Mouse (Mus musculus) v-Abl transformed pro-B cells (cell line): ENCODE measurements around the gene Rspo3.

Experiments
- in situ Hi-C, 2 experiments: fragments of 400-800 bp; cut with MboI; formaldehyde crosslinking; loops; one replicate each; pipeline ENCODE4 v1.15.1; 2025; ENCODE audit not compliant: unreplicated experiment in 2 of 2

Rspo3 gene

DNA sequence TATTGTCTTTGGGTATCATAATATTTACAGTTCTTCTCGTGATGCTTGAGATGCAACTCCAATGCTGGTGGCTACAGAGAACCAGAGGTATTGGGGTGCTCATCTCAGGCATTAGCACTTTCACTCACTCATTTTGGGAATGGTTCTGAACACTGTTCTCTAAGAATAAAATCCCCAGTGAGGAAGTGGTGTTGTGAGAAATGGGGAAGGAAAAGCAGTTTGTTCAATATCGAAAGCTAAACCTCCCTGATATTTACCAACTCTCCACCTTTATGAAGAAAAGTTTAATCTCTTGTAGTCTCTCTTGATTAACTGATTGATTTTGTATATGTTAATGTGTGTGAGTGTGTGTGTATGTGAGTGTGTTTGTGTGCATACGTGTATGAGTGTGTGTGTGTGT lies 90.6 kb downstream of the Rspo3 start:
- in situ Hi-C loops: no loop called here

DNA sequence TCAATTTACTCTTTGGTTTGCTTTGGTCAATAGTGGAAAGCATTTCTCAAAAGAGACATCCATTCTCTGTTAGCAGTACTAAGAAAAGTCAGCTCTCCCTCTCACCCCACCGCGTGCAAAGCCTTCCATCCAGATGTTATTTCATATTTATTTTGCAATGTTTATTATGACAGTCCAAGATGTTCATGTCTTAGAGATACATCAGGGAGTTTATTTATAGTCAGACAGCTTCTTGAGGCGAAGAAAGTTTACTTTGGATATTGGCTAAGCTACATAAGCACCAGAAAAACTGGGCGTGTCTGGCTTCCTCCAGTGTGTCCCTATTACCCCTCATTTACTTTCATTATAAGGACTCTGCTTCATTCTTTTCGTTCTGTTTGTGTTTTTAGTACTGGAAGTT lies 94.4 kb downstream of the Rspo3 start:
- in situ Hi-C loops: no loop called here

DNA sequence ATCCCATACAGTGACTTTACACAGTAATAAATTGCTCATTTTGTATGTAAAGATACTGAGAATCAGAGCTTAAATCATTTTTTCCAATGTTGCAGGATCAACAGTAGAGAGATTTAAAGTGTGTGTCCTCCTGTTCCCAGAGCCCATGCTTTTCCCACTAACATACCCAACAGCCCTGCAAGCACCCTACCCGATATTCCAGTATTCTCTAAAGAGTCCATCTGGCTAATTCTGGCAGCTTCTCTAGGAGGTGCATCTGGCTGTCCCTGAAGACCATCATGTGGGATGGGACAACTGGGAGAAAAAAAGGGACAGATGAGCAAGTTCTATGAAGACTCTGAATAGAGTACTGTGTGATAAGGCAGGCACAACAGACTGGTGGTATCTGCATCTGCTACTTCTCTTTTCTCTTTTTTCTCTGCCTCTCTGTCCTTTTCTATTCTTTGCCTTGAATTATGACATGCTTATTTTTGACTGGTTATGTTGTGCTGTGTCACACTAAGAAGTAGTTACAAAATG lies 102.7 kb downstream of the Rspo3 start:
- in situ Hi-C loops: no loop called here

DNA sequence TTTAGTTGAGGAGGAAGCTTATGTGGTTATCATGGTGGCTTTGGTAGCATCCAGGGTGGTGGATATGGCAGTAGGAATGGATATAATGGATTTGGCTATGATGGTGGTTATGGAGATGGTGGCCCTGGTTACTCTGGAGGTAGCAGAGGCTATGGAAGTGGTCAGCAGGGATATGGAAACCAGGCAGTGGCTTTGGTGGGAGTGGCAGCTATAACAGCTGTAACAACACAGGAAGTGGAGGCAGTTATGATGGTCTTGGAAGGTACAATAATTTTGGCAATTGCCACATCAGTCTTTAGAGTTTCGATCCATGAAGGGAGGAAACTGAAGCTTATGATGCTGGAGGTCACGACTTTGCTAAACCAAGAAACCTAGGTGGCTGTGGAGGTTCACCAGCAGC lies 109.0 kb downstream of the Rspo3 start:
- in situ Hi-C loops: no loop called here

DNA sequence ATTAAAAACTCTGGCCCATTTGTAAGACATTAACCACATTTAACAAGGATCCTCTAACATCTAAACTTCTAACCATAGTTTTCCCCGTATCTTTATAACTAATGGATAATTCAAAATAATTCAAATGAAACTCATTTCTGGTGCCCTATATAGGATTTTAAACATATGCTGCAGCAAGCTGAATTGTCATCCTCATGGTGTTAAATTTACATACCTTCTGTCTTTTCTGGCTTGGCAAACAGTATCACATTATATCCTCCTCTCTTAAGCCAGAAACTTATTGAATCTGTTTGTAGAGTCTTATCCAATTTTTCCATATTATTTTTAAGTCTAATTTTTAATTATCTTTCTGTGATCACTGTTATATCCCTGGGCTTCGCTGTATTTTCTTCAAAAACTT lies 111.1 kb downstream of the Rspo3 start:
- in situ Hi-C loops: no loop called here

DNA sequence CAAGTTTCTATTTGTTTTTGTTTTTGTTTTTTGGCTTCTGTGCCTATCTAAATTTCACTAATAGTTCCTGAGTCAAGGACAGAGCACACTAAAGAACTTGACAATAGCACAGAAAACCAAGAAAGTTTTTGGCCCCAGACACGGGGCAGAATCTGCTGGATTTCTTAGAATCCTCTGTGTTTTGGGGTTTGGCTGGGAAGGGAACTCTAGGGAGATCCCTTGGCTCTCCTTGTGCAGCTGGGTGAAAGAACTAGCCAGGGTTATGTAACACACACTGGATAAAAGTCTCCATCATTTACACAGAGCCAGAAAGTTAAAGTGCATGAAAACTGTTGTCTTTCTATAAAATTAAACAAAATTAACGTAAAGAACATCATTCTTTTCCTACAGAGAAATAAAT lies 121.3 kb downstream of the Rspo3 start:
- in situ Hi-C loops: no loop called here

DNA sequence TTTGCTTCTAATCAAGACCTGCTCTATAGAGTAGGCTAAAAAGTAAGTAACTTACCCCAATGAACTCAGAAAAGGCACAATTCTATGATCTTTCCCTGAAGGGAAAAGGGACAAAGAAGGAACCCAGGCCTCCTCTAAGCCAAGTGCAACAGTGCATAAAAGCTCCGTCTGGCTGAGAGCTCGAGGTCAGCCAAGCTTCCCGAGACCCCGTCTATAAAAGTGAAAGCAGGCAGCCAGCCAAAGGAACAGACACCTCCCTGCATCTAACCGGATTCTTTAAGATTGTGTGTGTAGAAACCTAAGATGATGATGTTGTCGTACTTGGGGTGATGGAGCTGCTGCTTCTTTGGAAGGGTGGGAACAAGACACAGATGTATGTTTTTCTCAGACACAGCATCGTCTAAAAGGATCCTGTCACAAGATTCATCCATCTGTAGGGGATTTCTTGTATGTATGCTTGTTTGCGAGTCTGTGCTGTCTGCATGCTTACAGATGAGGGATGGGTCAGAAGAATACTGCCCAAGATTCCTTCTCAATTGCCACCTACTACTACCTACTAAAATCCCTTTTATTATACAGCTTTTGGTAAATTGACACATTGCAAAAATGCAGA lies 132.9 kb downstream of the Rspo3 start:
- in situ Hi-C loops: no loop called here
